Mouse (Mus musculus) kidney, postnatal 0 days (tissue): Measurements from ENCODE around the gene Agfg2. TPM values are rescaled to one million over a fixed set of nuclear protein-coding genes. Genes with fewer than 3 reads are reported as not detected.

ENCODE experiments used
- ATAC-seq: fragments of 200-750 bp; cut with Nextera tagmentation; replicated peaks from 2 replicates; pipeline ENCODE4 v1.8.0; 2017; ENCODE audit warnings: low read depth, moderate number of reproducible peaks, moderate TSS enrichment, moderate library complexity; ENCODE audit not compliant: low FRiP score
- DNase-seq: peaks from one replicate; pipeline ENCODE4 v3.0.0-alpha.2; 2016; ENCODE audit warnings: low spot score
- H3K27ac ChIP-seq: fragments of 300-500 bp; sonication (generic); 2 replicates; pipeline ENCODE4 v1.5.1; 2014; ENCODE audit warnings: mild to moderate bottlenecking
- H3K27me3 ChIP-seq: fragments of 300-500 bp; sonication (generic); 2 replicates; pipeline ENCODE4 v1.6.1; 2014; ENCODE audit warnings: low read length, mixed read lengths; ENCODE audit not compliant: insufficient read depth
- H3K36me3 ChIP-seq: fragments of 300-500 bp; sonication (generic); 2 replicates; pipeline ENCODE4 v1.6.1; 2014; ENCODE audit warnings: low read length, mixed read lengths; ENCODE audit not compliant: insufficient read depth
- H3K4me1 ChIP-seq: fragments of 300-500 bp; sonication (generic); replicated peaks from 2 replicates; pipeline ENCODE4 v1.6.1; 2014; ENCODE audit warnings: antibody characterized with exemption, low read length, mixed read lengths; ENCODE audit not compliant: insufficient read depth
- H3K4me2 ChIP-seq: fragments of 300-500 bp; sonication (generic); 2 replicates; pipeline ENCODE4 v1.6.1; 2014; ENCODE audit warnings: mild to moderate bottlenecking, low read length, moderate library complexity, mixed read lengths
- H3K4me3 ChIP-seq: fragments of 300-500 bp; sonication (generic); replicated peaks from 2 replicates; pipeline ENCODE4 v1.5.1; 2014; ENCODE audit warnings: low read depth, low read length
- H3K9ac ChIP-seq: fragments of 300-500 bp; sonication (generic); 2 replicates; pipeline ENCODE4 v1.6.1; 2014; ENCODE audit warnings: low read depth, low read length
- H3K9me3 ChIP-seq: fragments of 300-500 bp; sonication (generic); replicated peaks from 2 replicates; pipeline ENCODE4 v1.6.1; 2016; ENCODE audit warnings: low read length, inconsistent platforms, mixed read lengths
- CTCF ChIP-seq: IDR thresholded peaks from 2 replicates; pipeline ENCODE4 v1.5.1; 2016; ENCODE audit warnings: antibody characterized with exemption, low read depth, mild to moderate bottlenecking, moderate library complexity
- WGBS: fragments of 180-500 bp; shearing (Covaris S2); extraction: QIAGEN DNeasy Blood & Tissue Kit; methylation state at CpG from one replicate; pipeline ENCODE4 v1.1.7; 2014; 5-methylcytosine and 5-hydroxymethylcytosine counted together
- polyA plus RNA-seq: library from polyadenylated mRNA; unstranded; fragments of >200 nt; fragmentation: Nextera tagmentation; extraction: Ambion mirVana; gene quantifications from 2 replicates; pipeline ENCODE4 v1.2.1, GENCODE M21; 2015

Agfg2 gene
- polyA plus RNA-seq, 1 experiment from 2014 or later = 20.8 TPM

DNA sequence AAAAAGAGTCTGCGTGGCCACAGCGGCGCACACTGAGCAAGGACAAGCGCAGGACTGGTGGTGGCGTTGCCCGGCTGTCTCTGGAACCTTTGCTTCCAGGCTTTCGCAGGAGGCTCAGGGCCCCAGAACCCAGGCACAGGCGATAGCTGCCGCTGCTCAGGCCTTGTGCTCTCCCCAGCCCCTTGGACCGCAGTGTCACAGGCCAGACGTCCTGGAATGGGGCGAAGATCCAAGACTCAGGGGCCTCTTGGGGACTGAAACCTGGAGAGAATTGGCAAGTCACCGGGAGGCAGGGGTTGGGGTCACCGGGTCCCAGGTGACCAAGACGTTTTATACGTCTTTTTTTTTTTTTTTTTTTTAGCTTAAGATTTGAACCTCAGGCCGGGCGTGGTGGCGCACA is 40.0 kb downstream of the Agfg2 start:
- Histone ChIP-seq H3K9me3 (no peaks in the 10 kb centered on the region), H3K4me3 (no peak overlapping the region), H3K36me3 (peaks cover 24% of the 10 kb centered on the region), H3K9ac (no peak overlapping the region), H3K4me2 (0 out of 2 replicates have a peak overlapping the region, but pooled peaks have one; percentile 59), H3K27ac (no peak overlapping the region), H3K27me3 (no peaks in the 10 kb centered on the region), H3K4me1 (peaks cover 26% of the 10 kb centered on the region; the same call in 1 of the 2 replicates)
- 48% methylated on average over 19 of the region's 19 CpGs for WGBS
- ATAC-seq (no peak), DNase-seq (no peak)
- TF ChIP-seq CTCF = no peak

DNA sequence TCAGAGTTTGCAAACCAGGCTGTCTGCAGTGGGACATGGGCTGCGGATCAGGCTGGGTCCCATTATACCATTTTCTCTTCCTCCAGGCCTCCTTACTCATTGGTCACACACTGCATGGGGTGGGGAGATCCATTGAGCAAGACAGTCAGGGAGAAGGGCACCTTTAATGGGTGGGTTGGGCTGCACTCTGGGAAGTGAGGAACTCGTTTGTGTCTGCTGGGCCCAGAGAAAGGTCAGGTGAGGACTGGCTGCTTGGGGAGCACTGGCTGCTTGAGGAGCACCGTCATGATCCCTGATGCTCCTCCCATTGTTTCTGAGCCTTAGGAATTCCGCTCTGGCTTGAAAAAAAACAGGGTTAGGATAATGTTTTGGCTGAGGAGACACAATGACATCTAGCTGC is 41.6 kb downstream of the Agfg2 start:
- Histone ChIP-seq H3K9me3 (no peaks in the 10 kb centered on the region), H3K9ac (no peak overlapping the region), H3K4me2 (no peak overlapping the region), H3K27me3 (no peaks in the 10 kb centered on the region), H3K4me3 (no peak overlapping the region), H3K4me1 (peaks cover 12% of the 10 kb centered on the region; the same call in 1 of the 2 replicates), H3K27ac (no peak overlapping the region), H3K36me3 (peaks cover 40% of the 10 kb centered on the region)
- 39% methylated on average over 4 of the region's 4 CpGs for WGBS
- ATAC-seq (no peak), DNase-seq (no peak)
- TF ChIP-seq CTCF = no peak

DNA sequence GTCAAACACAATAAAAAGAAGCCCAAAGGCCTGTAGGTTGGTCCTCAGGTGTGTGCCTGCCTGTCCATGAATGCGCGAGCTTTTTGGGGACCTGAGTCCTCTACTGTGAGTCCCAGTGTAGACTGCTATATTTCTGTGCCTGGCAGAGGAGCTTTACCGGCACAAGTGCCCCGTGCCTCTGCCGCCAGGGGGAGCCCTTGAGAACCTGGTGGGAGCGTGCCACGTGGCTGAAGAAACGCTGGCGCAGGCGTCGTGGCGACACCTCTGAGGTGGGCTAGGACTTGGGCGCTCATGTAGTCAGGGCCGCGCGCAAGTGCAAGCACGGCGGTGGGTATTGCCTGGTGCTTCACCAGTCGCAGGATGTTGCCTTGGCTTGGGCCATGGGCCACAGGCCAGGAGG is 43.5 kb downstream of the Agfg2 start, which contains the start of gene Sap25:
Gene Sap25, plus strand, starts transcription at position 281 of the 400 bp plus-strand sequence.
- no peaks in the 10 kb centered on the region for H3K9me3 ChIP-seq
- H3K9ac ChIP-seq = no peak within 1 kb of the TSS
- H3K36me3 ChIP-seq = peaks cover 58% of the 10 kb centered on the region
- 89% methylated on average over 19 of the region's 19 CpGs for WGBS
- ATAC-seq = no peak
- no peak within 1 kb of the TSS for H3K27ac ChIP-seq
- DNase-seq = no peak
- H3K27me3 ChIP-seq = no peaks in the 10 kb centered on the region
- TF ChIP-seq CTCF = peak; percentile 53; the same call in 1 of the 2 replicates
- peaks cover 10% of the 10 kb centered on the region; the same call in 1 of the 2 replicates for H3K4me1 ChIP-seq
- H3K4me3 ChIP-seq = no peak within 1 kb of the TSS
- H3K4me2 ChIP-seq = no peak within 1 kb of the TSS

DNA sequence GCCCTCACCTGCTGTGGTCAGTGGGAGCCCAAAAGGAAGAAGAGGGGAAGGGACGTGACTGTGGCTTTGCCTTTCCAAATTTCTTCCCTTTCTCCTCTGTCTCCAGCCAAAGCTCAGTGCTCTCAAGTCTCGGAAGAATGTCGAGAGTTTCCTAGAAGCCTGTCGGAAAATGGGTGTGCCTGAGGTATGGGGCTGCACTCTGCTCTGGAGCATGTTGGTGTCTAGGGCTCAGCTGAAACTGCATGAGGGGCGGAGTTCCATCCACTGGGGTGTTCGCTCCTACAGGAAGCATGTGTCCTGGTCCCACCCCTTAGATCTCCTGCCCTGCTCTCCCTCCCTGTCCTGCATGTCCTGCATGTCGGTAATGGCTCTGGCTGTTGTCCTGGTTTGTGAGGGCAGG is 45.1 kb downstream of the Agfg2 start:
- ATAC-seq (no peak), DNase-seq (no peak)
- WGBS = 85% methylated on average over 7 of the region's 7 CpGs
- Histone ChIP-seq H3K4me1 (no peaks in the 10 kb centered on the region), H3K27me3 (no peaks in the 10 kb centered on the region), H3K4me3 (no peak overlapping the region), H3K4me2 (no peak overlapping the region), H3K36me3 (peaks cover 68% of the 10 kb centered on the region), H3K27ac (no peak overlapping the region), H3K9ac (no peak overlapping the region), H3K9me3 (no peaks in the 10 kb centered on the region)
- no peak for TF ChIP-seq CTCF

DNA sequence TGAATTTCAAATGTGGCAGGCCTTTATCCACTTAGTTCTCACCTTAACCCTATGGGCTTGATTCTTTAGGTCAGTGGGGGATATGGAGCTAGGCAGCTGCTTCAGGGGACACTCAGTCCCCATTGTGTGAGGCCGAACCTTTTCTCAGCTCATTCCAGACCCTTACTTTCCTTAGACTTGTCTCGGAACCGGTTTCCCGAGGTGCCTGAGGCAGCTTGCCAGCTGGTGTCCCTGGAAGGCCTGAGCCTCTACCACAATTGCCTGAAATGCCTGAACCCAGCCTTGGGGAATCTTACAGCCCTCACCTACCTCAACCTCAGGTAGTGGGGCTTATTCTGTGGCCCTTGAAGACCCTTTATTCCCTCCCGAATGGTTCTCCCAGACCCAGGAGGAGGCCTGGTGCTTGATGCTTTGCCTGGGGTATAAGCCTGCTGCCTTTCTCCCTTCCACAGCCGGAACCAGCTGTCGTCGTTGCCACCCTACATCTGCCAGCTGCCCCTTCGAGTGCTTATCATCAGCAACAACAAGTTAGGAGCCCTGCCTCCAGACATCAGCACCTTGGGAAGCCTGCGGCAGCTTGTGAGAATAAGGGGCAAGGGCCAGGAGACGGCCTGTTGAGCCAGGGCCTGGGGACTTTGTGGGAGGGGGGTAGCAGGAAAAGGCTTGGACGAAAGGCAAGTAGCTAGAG is 51.0 kb downstream of the Agfg2 start:
- Histone ChIP-seq H3K4me1 (peaks cover 23% of the 10 kb centered on the region; the same call in 1 of the 2 replicates), H3K4me3 (no peak overlapping the region), H3K27me3 (no peaks in the 10 kb centered on the region), H3K9me3 (no peaks in the 10 kb centered on the region), H3K9ac (no peak overlapping the region), H3K36me3 (peaks cover 46% of the 10 kb centered on the region), H3K4me2 (no peak overlapping the region), H3K27ac (0 out of 2 replicates have a peak overlapping the region, but pooled peaks have one; percentile 19)
- TF ChIP-seq CTCF = no peak
- DNase-seq = no peak
- no peak for ATAC-seq
- WGBS = 73% methylated on average over 12 of the region's 12 CpGs

DNA sequence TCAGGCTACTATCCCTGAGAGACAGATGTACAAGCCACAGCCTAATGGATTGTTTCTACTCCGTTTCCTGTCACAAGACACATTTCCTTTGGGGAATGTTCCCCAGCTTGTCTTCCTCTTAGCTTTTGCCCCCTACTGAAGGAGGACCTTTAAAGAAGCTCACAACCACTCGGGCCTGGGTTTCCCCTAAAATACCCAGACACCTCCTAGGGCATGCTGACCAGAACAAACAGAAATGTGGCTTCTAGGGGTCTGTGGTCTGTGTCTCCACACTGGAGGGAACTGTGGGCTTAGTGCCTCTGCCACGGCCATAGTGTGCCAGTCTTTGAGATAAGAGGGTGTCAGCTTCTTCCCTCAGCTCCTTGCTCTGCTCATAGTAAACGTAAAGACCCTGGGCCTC is 52.9 kb downstream of the Agfg2 start:
- DNase-seq (no peak), ATAC-seq (no peak)
- peak overlapping the region; percentile 74; the same call in 1 of the 2 replicates for H3K4me3 ChIP-seq
- H3K4me1 ChIP-seq = peaks cover 23% of the 10 kb centered on the region; the same call in 1 of the 2 replicates
- peak overlapping the region; percentile 64 for H3K4me2 ChIP-seq
- no peaks in the 10 kb centered on the region for H3K27me3 ChIP-seq
- peak overlapping the region; percentile 96 for H3K27ac ChIP-seq
- H3K36me3 ChIP-seq = peaks cover 27% of the 10 kb centered on the region; the same call in 1 of the 2 replicates
- TF ChIP-seq CTCF = no peak
- 53% methylated on average over 4 of the region's 4 CpGs for WGBS
- no peaks in the 10 kb centered on the region for H3K9me3 ChIP-seq
- H3K9ac ChIP-seq = peak overlapping the region; percentile 78; the same call in 1 of the 2 replicates
